Mouse (Mus musculus) liver (tissue): Measurements from ENCODE around the gene Frmd5.
"Not testable (repeated sequence)": the region's sequence is repeated elsewhere in the genome, so short reads cannot be mapped to it uniquely, and the experiment has no call there.

Source experiments
- DNase-seq: peaks from one replicate; pipeline ENCODE4 v3.0.0-alpha.2; 2020; ENCODE audit warnings: mixed read lengths

Gene Frmd5

GRCm38 (mm10) chr2:121570049-121570448 is 236.8 kb downstream of the Frmd5 start:
- DNase-seq = no peak

GRCm38 (mm10) chr2:121565911-121566310 is 241.0 kb downstream of the Frmd5 start:
- no peak for DNase-seq

GRCm38 (mm10) chr2:121563117-121563516 is 243.8 kb downstream of the Frmd5 start:
- DNase-seq = peak; percentile 31

GRCm38 (mm10) chr2:121551271-121551670 is 255.6 kb downstream of the Frmd5 start:
- no peak for DNase-seq

GRCm38 (mm10) chr2:121549630-121550029 is 257.3 kb downstream of the Frmd5 start:
- DNase-seq = no peak

GRCm38 (mm10) chr2:121544829-121545228 is 262.1 kb downstream of the Frmd5 start:
- no peak for DNase-seq

- DNase-seq = no peak
These were observed 281.8 kb downstream of the Frmd5 start for GRCm38 (mm10) chr2:121525056-121525455.

- not testable (repeated sequence) for DNase-seq
These were observed 284.1 kb downstream of the Frmd5 start for GRCm38 (mm10) chr2:121522830-121523229.

GRCm38 (mm10) chr2:121522006-121522405 is 284.9 kb downstream of the Frmd5 start:
- DNase-seq = no peak

GRCm38 (mm10) chr2:121518711-121519110 is 288.2 kb downstream of the Frmd5 start:
- DNase-seq = not testable (repeated sequence)

- no peak for DNase-seq
These were observed 288.8 kb downstream of the Frmd5 start for GRCm38 (mm10) chr2:121518106-121518505.

GRCm38 (mm10) chr2:121514211-121514610 is 292.7 kb downstream of the Frmd5 start:
- DNase-seq = no peak

GRCm38 (mm10) chr2:121512991-121513765 is 293.7 kb downstream of the Frmd5 start:
- DNase-seq = not testable (repeated sequence)

- DNase-seq = no peak
These were observed 295.5 kb downstream of the Frmd5 start for GRCm38 (mm10) chr2:121511401-121511800.

GRCm38 (mm10) chr2:121509584-121509983 is 297.3 kb downstream of the Frmd5 start:
- DNase-seq = peak; percentile 84

GRCm38 (mm10) chr2:121507951-121508330 is 298.9 kb downstream of the Frmd5 start:
- DNase-seq = no peak

- DNase-seq = no peak
These were observed 299.5 kb downstream of the Frmd5 start for GRCm38 (mm10) chr2:121507173-121507950.

GRCm38 (mm10) chr2:121505942-121506882 is 300.7 kb downstream of the Frmd5 start, which contains the start of the genes Mfap1a and Wdr76:
Mfap1a (minus strand) TSS chr2:121506665.
Wdr76 (plus strand) TSS chr2:121506723.
- DNase-seq = peak; percentile 89

- not testable (repeated sequence) for DNase-seq
These were observed 305.3 kb downstream of the Frmd5 start for GRCm38 (mm10) chr2:121501550-121501949.
